Mouse (Mus musculus) 3134 (cell line): ENCODE results near the gene Cartpt.
"Not testable (repeated sequence)": the region's sequence is repeated elsewhere in the genome, so short reads cannot be mapped to it uniquely, and the experiment has no call there.

Experiments used
- DNase-seq: peaks from one replicate; pipeline ENCODE4 v3.0.0-alpha.2; 2011; ENCODE audit warnings: low spot score; ENCODE audit not compliant: insufficient read length; ENCODE audit errors: extremely low read depth

Cartpt gene

DNA sequence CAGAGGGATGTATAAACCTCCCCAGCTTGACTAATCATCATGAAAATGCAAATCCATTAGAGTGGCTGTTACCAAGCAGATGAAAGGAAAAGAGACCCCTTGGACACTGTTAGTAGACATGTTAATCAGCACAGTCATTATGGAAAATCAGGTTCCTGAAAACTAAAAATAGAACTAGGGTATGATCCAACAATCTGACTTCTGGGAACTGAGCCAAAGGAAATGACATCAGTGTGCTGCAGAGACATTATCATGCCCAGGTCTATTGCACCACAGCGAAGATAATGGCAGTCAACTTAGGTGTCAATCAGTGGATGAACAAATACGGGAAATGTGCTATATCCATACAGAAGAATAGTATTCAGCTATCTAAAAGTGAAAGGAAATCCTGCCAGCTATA lies 43.0 kb downstream of the Cartpt start:
- no peak for DNase-seq

DNA sequence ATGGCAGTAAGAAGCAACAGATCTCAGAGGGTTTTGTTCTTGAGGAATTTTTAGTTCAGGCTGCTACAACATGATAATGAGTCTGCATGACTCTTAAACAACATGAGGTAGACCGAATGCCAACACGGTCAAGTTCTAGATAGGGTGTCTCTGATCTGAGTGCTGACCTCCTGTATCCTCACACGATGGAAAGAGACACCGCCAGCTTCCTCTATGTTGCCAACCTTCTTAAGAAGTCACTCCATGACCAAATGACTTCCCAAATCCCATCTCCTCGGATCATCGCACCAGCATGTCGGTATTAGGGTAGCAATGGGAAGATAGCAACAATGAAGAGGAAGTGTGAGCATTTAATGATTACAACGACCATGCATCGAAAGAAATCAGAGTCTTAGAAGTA lies 43.6 kb downstream of the Cartpt start:
- no peak for DNase-seq

DNA sequence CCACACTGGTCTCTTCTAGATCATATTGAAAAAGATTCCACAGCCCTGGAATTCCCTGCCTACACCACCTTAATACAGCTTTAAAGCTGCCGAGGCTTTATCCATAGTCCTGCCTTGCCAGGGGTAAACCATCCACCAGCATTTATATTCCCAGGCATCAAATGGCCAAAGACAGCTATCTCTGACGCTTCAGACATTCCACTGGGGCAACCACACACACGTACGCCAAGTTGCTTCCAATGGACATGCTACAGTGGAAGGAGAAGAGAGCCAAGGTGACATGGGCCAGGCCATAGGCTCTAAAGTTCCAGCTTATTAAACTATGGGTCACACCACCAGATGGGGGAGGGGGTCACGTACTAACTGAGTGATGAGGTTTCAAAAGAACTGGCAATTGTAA lies 45.7 kb downstream of the Cartpt start:
- no peak for DNase-seq

DNA sequence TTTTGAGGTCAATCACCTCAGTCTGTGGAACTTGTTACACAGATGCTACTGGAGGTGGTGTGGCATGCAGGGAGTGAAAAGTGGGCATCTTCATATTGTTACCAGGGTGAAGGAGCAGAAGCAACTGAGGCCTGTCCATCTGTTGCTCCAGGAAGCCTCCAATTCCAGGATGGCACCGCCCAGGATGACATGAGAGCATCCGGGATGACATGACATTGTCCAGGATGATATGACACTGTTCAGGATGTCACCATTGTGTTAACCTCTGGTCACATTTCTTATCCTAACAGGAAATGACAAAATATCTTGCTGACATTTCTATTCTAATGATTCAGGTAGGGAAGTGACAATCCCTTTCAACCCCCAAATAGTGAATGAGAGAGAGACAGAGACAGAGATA lies 47.8 kb downstream of the Cartpt start:
- DNase-seq, result no peak

- not testable (repeated sequence) for DNase-seq
These were observed 48.5 kb downstream of the Cartpt start for GRCm38 (mm10) chr13:99852416-99852815.

GRCm38 (mm10) chr13:99851026-99851425 lies 49.9 kb downstream of the Cartpt start:
- no peak for DNase-seq

DNA sequence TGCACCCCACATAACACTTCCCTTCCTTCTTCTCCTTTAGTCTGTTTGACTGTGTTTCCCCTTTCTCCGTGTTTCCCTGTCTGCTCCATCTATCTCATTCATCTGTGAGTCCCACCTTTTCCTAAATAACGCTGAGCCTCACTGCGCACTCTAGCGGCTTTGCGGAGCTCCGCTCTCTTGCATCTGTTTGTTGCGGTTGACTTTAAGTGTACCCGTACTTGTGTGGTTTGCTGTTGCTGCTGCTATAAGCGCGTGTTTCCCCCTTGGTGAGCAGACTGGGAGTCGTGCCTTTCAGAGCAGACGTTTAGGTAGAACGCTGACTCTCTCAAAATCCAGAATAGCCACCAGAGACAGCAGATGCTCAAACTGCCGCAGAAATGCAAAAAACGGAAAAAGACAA lies 51.3 kb downstream of the Cartpt start:
- DNase-seq, result no peak
